Mouse (Mus musculus) left cerebral cortex, postnatal 25 days (tissue): ENCODE data around the gene Ctnnd2. TPM values are rescaled to one million over a fixed set of nuclear protein-coding genes. Genes with fewer than 3 reads are reported as not detected.

Source experiments
- DNase-seq, 2 experiments: peaks; one replicate each; pipeline ENCODE4 v3.0.0; 2022; ENCODE audit warnings: low spot score in 2 of 2, mixed read lengths in 1 of 2
- intact Hi-C: fragments of 180-260 bp; cut with DNase I; formaldehyde crosslinking; loops from one replicate; pipeline ENCODE4 v1.15.1; 2025
- total RNA-seq, 2 experiments: library from RNA; stranded (reverse); gene quantifications; 2 replicates each; pipeline ENCODE4 v1.2.3; 2021

Ctnnd2 gene
- total RNA-seq, 2 experiments from 2014 or later = 251 to 266 TPM

- intact Hi-C loops = no loop called here
- peak in 1 of 2 experiments; percentile 78 for DNase-seq
Observed at GRCm38 (mm10) chr15:30682360-30683119, 510.1 kb downstream of the Ctnnd2 start.

- DNase-seq = no peak
- intact Hi-C loops = no loop called here
Observed at GRCm38 (mm10) chr15:30686206-30687101, 514.1 kb downstream of the Ctnnd2 start.

GRCm38 (mm10) chr15:30693754-30694205 is 521.4 kb downstream of the Ctnnd2 start:
- intact Hi-C loops = no loop called here

GRCm38 (mm10) chr15:30694286-30694685 is 521.9 kb downstream of the Ctnnd2 start:
- no peak for DNase-seq
- intact Hi-C loops = no loop called here

More at GRCm38 (mm10) chr15:30693754-30694205, 521.4 kb downstream of the Ctnnd2 start:
- peak; percentile 51 to 69 for DNase-seq

GRCm38 (mm10) chr15:30695859-30696258 is 523.5 kb downstream of the Ctnnd2 start:
- DNase-seq = no peak
- intact Hi-C loops = no loop called here

- intact Hi-C loops = no loop called here
- peak in 1 of 2 experiments; percentile 36 for DNase-seq
Observed at GRCm38 (mm10) chr15:30697356-30697755, 525.0 kb downstream of the Ctnnd2 start.

GRCm38 (mm10) chr15:30700762-30701161 is 528.4 kb downstream of the Ctnnd2 start:
- no peak for DNase-seq
- intact Hi-C loops = no loop called here

- DNase-seq = no peak
- intact Hi-C loops = no loop called here
Observed at GRCm38 (mm10) chr15:30701592-30701991, 529.2 kb downstream of the Ctnnd2 start.

GRCm38 (mm10) chr15:30709026-30709753 is 536.8 kb downstream of the Ctnnd2 start:
- peak; percentile 53 to 91 for DNase-seq
- intact Hi-C loops = no loop called here

- no peak for DNase-seq
- intact Hi-C loops = no loop called here
Observed at GRCm38 (mm10) chr15:30709754-30710105, 537.3 kb downstream of the Ctnnd2 start.

GRCm38 (mm10) chr15:30714823-30715222 is 542.4 kb downstream of the Ctnnd2 start:
- DNase-seq = no peak
- intact Hi-C loops = no loop called here

GRCm38 (mm10) chr15:30718811-30719210 is 546.4 kb downstream of the Ctnnd2 start:
- peak in 1 of 2 experiments; percentile 41 for DNase-seq
- intact Hi-C loops = no loop called here

GRCm38 (mm10) chr15:30719226-30719625 is 546.8 kb downstream of the Ctnnd2 start:
- peak in 1 of 2 experiments; percentile 79 for DNase-seq
- intact Hi-C loops = no loop called here

- intact Hi-C loops = no loop called here
- DNase-seq = no peak
Observed at GRCm38 (mm10) chr15:30721098-30721497, 548.7 kb downstream of the Ctnnd2 start.

GRCm38 (mm10) chr15:30726066-30726465 is 553.7 kb downstream of the Ctnnd2 start:
- intact Hi-C loops = no loop called here
- DNase-seq = no peak

GRCm38 (mm10) chr15:30738178-30738577 is 565.8 kb downstream of the Ctnnd2 start:
- intact Hi-C loops = no loop called here
- no peak for DNase-seq

GRCm38 (mm10) chr15:30740728-30741127 is 568.3 kb downstream of the Ctnnd2 start:
- intact Hi-C loops = loop anchor here (5.0 kb wide), 3 partner anchors 313 to 713 kb away; partner anchors contain the start of gene Ctnnd2
- DNase-seq = peak; percentile 75 to 91

GRCm38 (mm10) chr15:30757991-30758390 is 585.6 kb downstream of the Ctnnd2 start:
- intact Hi-C loops = no loop called here

GRCm38 (mm10) chr15:30762211-30762610 is 589.8 kb downstream of the Ctnnd2 start:
- intact Hi-C loops = no loop called here
- no peak for DNase-seq

More at GRCm38 (mm10) chr15:30757991-30758390, 585.6 kb downstream of the Ctnnd2 start:
- no peak for DNase-seq
